Mouse (Mus musculus) lung, embryonic 14.5 days (tissue): Measurements from ENCODE around the gene Gm14403. TPM values are rescaled to one million over a fixed set of nuclear protein-coding genes. Genes with fewer than 3 reads are reported as not detected.
"Not testable (repeated sequence)": the region's sequence is repeated elsewhere in the genome, so short reads cannot be mapped to it uniquely, and the experiment has no call there.

Source experiments
- ATAC-seq: fragments of 200-750 bp; cut with Nextera tagmentation; 2 replicates; pipeline ENCODE4 v1.8.0; 2017; ENCODE audit warnings: mild to moderate bottlenecking, moderate TSS enrichment, moderate library complexity; ENCODE audit not compliant: insufficient read depth
- DNase-seq: peaks from one replicate; pipeline ENCODE4 v3.0.0-alpha.2; 2015
- H3K27ac ChIP-seq: fragments of 300-500 bp; sonication (generic); 2 replicates; pipeline ENCODE4 v1.5.1; 2014; ENCODE audit warnings: low read depth, mild to moderate bottlenecking, moderate library complexity
- H3K27me3 ChIP-seq: fragments of 300-500 bp; sonication (generic); 2 replicates; pipeline ENCODE4 v1.6.1; 2014; ENCODE audit warnings: low read length, control low read depth; ENCODE audit not compliant: insufficient read depth
- H3K36me3 ChIP-seq: fragments of 300-500 bp; sonication (generic); 2 replicates; pipeline ENCODE4 v1.6.1; 2014; ENCODE audit warnings: control low read depth; ENCODE audit not compliant: insufficient read depth
- H3K4me1 ChIP-seq: fragments of 300-500 bp; sonication (generic); 2 replicates; pipeline ENCODE4 v1.6.1; 2014; ENCODE audit warnings: antibody characterized with exemption, control low read depth; ENCODE audit not compliant: insufficient read depth
- H3K4me2 ChIP-seq: fragments of 300-500 bp; sonication (generic); 2 replicates; pipeline ENCODE4 v1.6.1; 2014; ENCODE audit warnings: mild to moderate bottlenecking
- H3K4me3 ChIP-seq: fragments of 300-500 bp; sonication (generic); 2 replicates; pipeline ENCODE4 v1.5.1; 2014; ENCODE audit warnings: low read depth, low read length
- H3K9ac ChIP-seq: fragments of 300-500 bp; sonication (generic); 2 replicates; pipeline ENCODE4 v1.6.1; 2014
- H3K9me3 ChIP-seq: fragments of 300-500 bp; sonication (generic); 2 replicates; pipeline ENCODE4 v1.6.1; 2016; ENCODE audit warnings: low read depth, low read length, control low read depth
- WGBS: fragments of 180-500 bp; shearing (Covaris S2); extraction: QIAGEN DNeasy Blood & Tissue Kit; methylation state at CpG from one replicate; pipeline ENCODE4 v1.1.7; 2014; 5-methylcytosine and 5-hydroxymethylcytosine counted together
- polyA plus RNA-seq: library from polyadenylated mRNA; unstranded; fragments of >200 nt; fragmentation: Nextera tagmentation; extraction: Ambion mirVana; gene quantifications from 2 replicates; pipeline ENCODE4 v1.2.1, GENCODE M21; 2014

The Gm14403 gene
- 13.4 and 13.7 TPM in 2 replicates for polyA plus RNA-seq

DNA sequence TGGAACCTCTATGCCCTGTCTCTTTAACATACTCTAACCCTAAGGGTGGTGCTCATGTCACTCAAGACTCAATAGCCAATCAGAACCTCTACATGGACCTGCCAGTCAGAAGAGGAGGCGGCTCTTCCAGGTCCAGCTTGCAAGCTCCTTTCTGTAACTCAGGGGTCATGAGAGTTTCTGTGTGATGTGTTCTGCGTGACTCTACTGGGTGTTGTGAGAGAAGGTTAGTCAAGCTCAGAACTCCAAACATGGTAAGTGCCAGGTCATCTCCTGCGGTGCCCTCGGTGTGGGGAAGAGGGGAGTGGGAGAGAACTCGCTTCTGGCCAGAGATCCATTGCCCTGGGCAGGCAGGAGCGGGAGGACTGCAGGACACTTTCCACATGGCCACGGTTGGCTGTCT lies at the start of gene Gm14403:
Gene Gm14403 (plus strand): TSS at position 149 of the 400 bp plus-strand sequence.
- H3K4me2 ChIP-seq, result peak within 1 kb of the TSS; percentile 48
- whole genome bisulfite sequencing, result 21% methylated on average over 7 of the region's 7 CpGs
- not testable (repeated sequence) for H3K4me1 ChIP-seq, H3K27ac ChIP-seq, H3K27me3 ChIP-seq, H3K36me3 ChIP-seq, H3K9me3 ChIP-seq, H3K9ac ChIP-seq, ATAC-seq
- DNase-seq, result peak; percentile 54
- peak within 1 kb of the TSS; percentile 38 for H3K4me3 ChIP-seq

- not testable (repeated sequence) for H3K27me3 ChIP-seq, H3K27ac ChIP-seq, H3K36me3 ChIP-seq, ATAC-seq, H3K9me3 ChIP-seq, H3K9ac ChIP-seq, H3K4me1 ChIP-seq
- peak within 1 kb of the TSS; percentile 50 for H3K4me2 ChIP-seq
- H3K4me3 ChIP-seq, result peak within 1 kb of the TSS; percentile 39
- WGBS, result 3% methylated on average over 6 of the region's 9 CpGs
- DNase-seq, result peak; percentile 1
Observed at GRCm38 (mm10) chr2:177464676-177465075, 33.3 kb upstream of the Gm14403 start, which contains the start of gene Zfp970. Gene Zfp970, plus strand, starts transcription at chr2:177464733.

DNA sequence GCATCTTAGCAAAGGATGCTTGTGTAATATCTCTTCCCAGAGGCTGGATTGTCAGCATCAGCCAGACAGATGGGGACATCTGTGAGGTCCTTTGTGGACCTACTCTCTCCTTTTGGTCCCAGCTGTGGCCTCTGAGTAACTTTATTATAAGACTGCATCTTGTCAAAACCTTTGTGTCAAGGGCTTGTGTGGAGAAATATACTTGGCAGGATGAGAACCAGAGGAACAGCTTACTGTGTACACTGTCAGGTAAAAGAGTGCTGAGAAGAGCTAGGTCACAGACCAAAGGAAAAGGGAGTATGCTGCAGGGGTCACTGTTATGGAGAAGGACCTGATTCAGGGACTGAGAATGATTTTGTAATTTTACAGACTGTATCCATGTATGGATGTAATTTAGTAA lies 29.8 kb upstream of the Gm14403 start:
- H3K27me3 ChIP-seq, H3K27ac ChIP-seq, ATAC-seq, H3K4me2 ChIP-seq, H3K36me3 ChIP-seq, H3K9ac ChIP-seq, H3K4me3 ChIP-seq, H3K4me1 ChIP-seq, DNase-seq, H3K9me3 ChIP-seq: not testable (repeated sequence)

DNA sequence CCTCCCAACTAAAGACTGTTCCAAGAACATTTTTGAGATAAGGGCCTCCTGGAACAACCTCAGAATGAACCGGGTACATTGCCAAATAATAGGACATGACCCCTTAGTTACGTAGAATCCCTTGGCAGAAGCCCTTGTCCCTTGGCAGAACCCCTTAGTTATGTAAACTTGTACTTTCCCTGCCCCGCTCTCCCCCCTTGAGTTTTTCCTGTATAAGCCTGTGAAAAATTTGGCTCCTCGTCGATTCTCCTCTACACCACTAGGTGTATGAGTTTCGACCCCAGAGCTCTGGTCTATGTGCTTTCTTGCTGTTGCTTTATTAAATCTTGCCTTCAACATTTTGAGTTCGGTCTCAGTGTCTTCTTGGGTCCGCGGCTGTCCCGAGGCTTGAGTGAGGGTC lies 25.8 kb upstream of the Gm14403 start:
- not testable (repeated sequence) for H3K4me1 ChIP-seq, H3K4me3 ChIP-seq, H3K4me2 ChIP-seq, H3K36me3 ChIP-seq, H3K9ac ChIP-seq, H3K27me3 ChIP-seq, H3K9me3 ChIP-seq, ATAC-seq, H3K27ac ChIP-seq, DNase-seq
- 69% methylated on average over 4 of the region's 10 CpGs for WGBS

- not testable (repeated sequence) for H3K4me2 ChIP-seq, H3K4me3 ChIP-seq, H3K9ac ChIP-seq, H3K27me3 ChIP-seq, ATAC-seq, DNase-seq, H3K9me3 ChIP-seq, H3K27ac ChIP-seq, H3K36me3 ChIP-seq, H3K4me1 ChIP-seq
- WGBS, result 87% methylated on average over 1 of the region's 1 CpGs
Observed at GRCm38 (mm10) chr2:177481971-177482370, 16.0 kb upstream of the Gm14403 start.

- H3K36me3 ChIP-seq, H3K4me3 ChIP-seq, H3K9ac ChIP-seq, H3K9me3 ChIP-seq, H3K27ac ChIP-seq, DNase-seq, H3K27me3 ChIP-seq, ATAC-seq, H3K4me2 ChIP-seq, H3K4me1 ChIP-seq: not testable (repeated sequence)
- 88% methylated on average over 11 of the region's 11 CpGs for WGBS
Observed at GRCm38 (mm10) chr2:177483238-177483948, 14.6 kb upstream of the Gm14403 start.

DNA sequence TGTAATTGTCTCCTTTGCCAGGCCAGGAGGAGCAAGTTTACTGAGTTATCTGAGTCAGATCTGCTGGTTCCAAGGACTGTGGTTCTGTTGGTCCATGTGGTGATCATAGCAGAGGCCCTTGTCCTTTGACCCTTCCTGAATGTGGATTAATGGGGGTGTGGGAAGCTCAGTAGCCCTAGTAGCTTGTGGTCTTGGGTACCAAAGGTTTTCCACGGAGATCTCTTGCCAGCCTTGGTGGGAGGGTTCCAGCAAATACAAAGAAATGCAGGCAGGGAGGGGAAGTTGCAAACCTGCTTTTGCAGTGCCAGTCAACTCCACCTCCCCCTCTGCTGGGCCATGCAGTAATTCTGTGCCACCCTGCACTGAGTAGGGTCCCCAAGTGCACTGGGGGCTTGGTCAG lies 1.2 kb downstream of the Gm14403 start:
- not testable (repeated sequence) for H3K9me3 ChIP-seq, H3K36me3 ChIP-seq, H3K4me1 ChIP-seq, ATAC-seq, DNase-seq, H3K4me3 ChIP-seq, H3K4me2 ChIP-seq, H3K27ac ChIP-seq, H3K9ac ChIP-seq, H3K27me3 ChIP-seq
- 47% methylated on average over 1 of the region's 1 CpGs for WGBS

- 87% methylated on average over 1 of the region's 1 CpGs for WGBS
- not testable (repeated sequence) for H3K9ac ChIP-seq, H3K4me1 ChIP-seq, H3K27ac ChIP-seq, H3K4me3 ChIP-seq, H3K27me3 ChIP-seq, H3K36me3 ChIP-seq, ATAC-seq, H3K4me2 ChIP-seq, DNase-seq, H3K9me3 ChIP-seq
Observed at GRCm38 (mm10) chr2:177505211-177505719, 7.2 kb downstream of the Gm14403 start.

DNA sequence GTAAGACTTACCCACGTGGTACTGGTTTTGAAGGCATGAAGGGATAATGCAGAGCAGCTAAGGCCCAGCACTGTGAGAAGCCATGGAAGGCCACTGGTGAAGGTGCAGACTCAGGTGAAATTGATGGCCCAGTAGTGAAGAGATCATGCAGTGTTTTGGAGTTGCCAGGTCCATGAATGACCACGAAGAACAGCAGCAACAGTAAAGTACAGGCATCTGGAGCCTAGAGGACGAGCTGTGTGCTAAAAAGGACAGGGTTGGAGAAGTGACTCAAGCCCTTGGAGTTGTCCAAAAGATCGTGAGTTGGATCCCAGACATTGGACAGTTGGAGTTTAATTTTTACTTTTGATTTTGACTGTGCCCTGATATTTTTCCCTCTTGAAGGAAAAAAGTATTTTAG lies 13.4 kb downstream of the Gm14403 start:
- not testable (repeated sequence) for H3K4me1 ChIP-seq, DNase-seq, H3K36me3 ChIP-seq, H3K4me2 ChIP-seq, H3K9me3 ChIP-seq, H3K27ac ChIP-seq, H3K9ac ChIP-seq, H3K27me3 ChIP-seq, H3K4me3 ChIP-seq, ATAC-seq
- WGBS, result 62% methylated on average over 4 of the region's 4 CpGs

- H3K27me3 ChIP-seq, H3K4me2 ChIP-seq, H3K9me3 ChIP-seq, H3K27ac ChIP-seq, H3K4me1 ChIP-seq, H3K36me3 ChIP-seq, H3K9ac ChIP-seq, H3K4me3 ChIP-seq, ATAC-seq, DNase-seq: not testable (repeated sequence)
- 90% methylated on average over 3 of the region's 3 CpGs for WGBS
Observed at GRCm38 (mm10) chr2:177511972-177512371, 14.0 kb downstream of the Gm14403 start.
